Mouse (Mus musculus) stomach, embryonic 16.5 days (tissue): ENCODE measurements around the gene Sema4d. TPM values are rescaled to one million over a fixed set of nuclear protein-coding genes. Genes with fewer than 3 reads are reported as not detected.

Experiments used
- ATAC-seq: fragments of 200-750 bp; cut with Nextera tagmentation; 2 replicates; pipeline ENCODE4 v1.8.0; 2017; ENCODE audit warnings: moderate number of reproducible peaks, moderate TSS enrichment; ENCODE audit not compliant: insufficient read depth, low FRiP score
- H3K27ac ChIP-seq: fragments of 300-500 bp; sonication (generic); 2 replicates; pipeline ENCODE4 v1.5.1; 2014; ENCODE audit warnings: low read length
- H3K27me3 ChIP-seq: fragments of 300-500 bp; sonication (generic); 2 replicates; pipeline ENCODE4 v1.6.1; 2014; ENCODE audit warnings: low read length, control low read depth, mixed read lengths; ENCODE audit not compliant: control insufficient read depth, insufficient read depth
- H3K36me3 ChIP-seq: fragments of 300-500 bp; sonication (generic); 2 replicates; pipeline ENCODE4 v1.6.1; 2014; ENCODE audit warnings: low read length; ENCODE audit not compliant: control insufficient read depth, insufficient read depth
- H3K4me1 ChIP-seq: fragments of 300-500 bp; sonication (generic); 2 replicates; pipeline ENCODE4 v1.6.1; 2014; ENCODE audit warnings: low read length, control low read depth, mixed read lengths; ENCODE audit not compliant: control insufficient read depth, insufficient read depth
- H3K4me2 ChIP-seq: fragments of 300-500 bp; sonication (generic); 2 replicates; pipeline ENCODE4 v1.6.1; 2014; ENCODE audit warnings: low read depth, low read length, mixed read lengths
- H3K4me3 ChIP-seq: fragments of 300-500 bp; sonication (generic); replicated peaks from 2 replicates; pipeline ENCODE4 v1.5.1; 2014; ENCODE audit warnings: mild to moderate bottlenecking, low read length
- H3K9ac ChIP-seq: fragments of 300-500 bp; sonication (generic); 2 replicates; pipeline ENCODE4 v1.6.1; 2014; ENCODE audit warnings: low read length
- H3K9me3 ChIP-seq: fragments of 300-500 bp; sonication (generic); replicated peaks from 2 replicates; pipeline ENCODE4 v1.6.1; 2016; ENCODE audit warnings: low read length, control low read depth; ENCODE audit not compliant: control insufficient read depth
- WGBS: fragments of 180-500 bp; shearing (Covaris S2); extraction: QIAGEN DNeasy Blood & Tissue Kit; methylation state at CpG from one replicate; pipeline ENCODE4 v1.1.7; 2014; 5-methylcytosine and 5-hydroxymethylcytosine counted together
- polyA plus RNA-seq: library from polyadenylated mRNA; unstranded; fragments of >200 nt; fragmentation: Nextera tagmentation; extraction: Ambion mirVana; gene quantifications from 2 replicates; pipeline ENCODE4 v1.2.1, GENCODE M21; 2015

Sema4d gene
- polyA plus RNA-seq, 1 experiment from 2014 or later, result 11.5 TPM

GRCm38 (mm10) chr13:51743855-51744254 lies 49.7 kb downstream of the Sema4d start:
- Histone ChIP-seq H3K9ac (no peak overlapping the region), H3K36me3 (no peaks in the 10 kb centered on the region), H3K27ac (0 out of 2 replicates have a peak overlapping the region, but pooled peaks have one; percentile 37), H3K9me3 (no peaks in the 10 kb centered on the region), H3K4me2 (no peak overlapping the region), H3K4me1 (peaks cover 12% of the 10 kb centered on the region), H3K4me3 (no peak overlapping the region), H3K27me3 (no peaks in the 10 kb centered on the region)
- 71% methylated on average over 3 of the region's 3 CpGs for WGBS
- no peak for ATAC-seq

GRCm38 (mm10) chr13:51742551-51743052 lies 50.9 kb downstream of the Sema4d start:
- 73% methylated on average over 10 of the region's 10 CpGs for WGBS
- no peak overlapping the region for H3K4me3 ChIP-seq
- H3K27me3 ChIP-seq, result no peaks in the 10 kb centered on the region
- no peak overlapping the region for H3K9ac ChIP-seq
- no peak for ATAC-seq
- H3K9me3 ChIP-seq, result no peaks in the 10 kb centered on the region
- no peak overlapping the region for H3K4me2 ChIP-seq
- H3K27ac ChIP-seq, result no peak overlapping the region
- H3K36me3 ChIP-seq, result no peaks in the 10 kb centered on the region
- peaks cover 3% of the 10 kb centered on the region for H3K4me1 ChIP-seq

- H3K27me3 ChIP-seq, result no peaks in the 10 kb centered on the region
- peak overlapping the region; percentile 42; the same call in 1 of the 2 replicates for H3K27ac ChIP-seq
- H3K9me3 ChIP-seq, result no peaks in the 10 kb centered on the region
- H3K4me1 ChIP-seq, result peaks cover 13% of the 10 kb centered on the region
- 76% methylated on average over 5 of the region's 5 CpGs for WGBS
- H3K9ac ChIP-seq, result no peak overlapping the region
- H3K4me2 ChIP-seq, result no peak overlapping the region
- ATAC-seq, result no peak
- no peaks in the 10 kb centered on the region for H3K36me3 ChIP-seq
- H3K4me3 ChIP-seq, result no peak overlapping the region
Measured at GRCm38 (mm10) chr13:51740776-51741175, 52.8 kb downstream of the Sema4d start.

GRCm38 (mm10) chr13:51739713-51740112 lies 53.8 kb downstream of the Sema4d start:
- WGBS, result 79% methylated on average over 1 of the region's 1 CpGs
- ATAC-seq, result no peak
- H3K36me3 ChIP-seq, result no peaks in the 10 kb centered on the region
- no peak overlapping the region for H3K4me3 ChIP-seq
- H3K4me1 ChIP-seq, result peaks cover 13% of the 10 kb centered on the region; the same call in 1 of the 2 replicates
- no peaks in the 10 kb centered on the region for H3K9me3 ChIP-seq
- no peak overlapping the region for H3K9ac ChIP-seq
- H3K27ac ChIP-seq, result no peak overlapping the region; the same call in 1 of the 2 replicates
- H3K4me2 ChIP-seq, result no peak overlapping the region
- no peaks in the 10 kb centered on the region for H3K27me3 ChIP-seq

GRCm38 (mm10) chr13:51738531-51739117 lies 54.9 kb downstream of the Sema4d start:
- ATAC-seq, result no peak
- no peaks in the 10 kb centered on the region for H3K9me3 ChIP-seq
- H3K4me2 ChIP-seq, result no peak overlapping the region
- no peak overlapping the region for H3K9ac ChIP-seq
- no peaks in the 10 kb centered on the region for H3K27me3 ChIP-seq
- peaks cover 13% of the 10 kb centered on the region; the same call in 1 of the 2 replicates for H3K4me1 ChIP-seq
- WGBS, result 93% methylated on average over 11 of the region's 11 CpGs
- H3K4me3 ChIP-seq, result no peak overlapping the region
- H3K27ac ChIP-seq, result no peak overlapping the region
- no peaks in the 10 kb centered on the region for H3K36me3 ChIP-seq

GRCm38 (mm10) chr13:51737949-51738513 lies 55.5 kb downstream of the Sema4d start:
- Histone ChIP-seq H3K27ac (0 out of 2 replicates have a peak overlapping the region, but pooled peaks have one; percentile 75), H3K27me3 (no peaks in the 10 kb centered on the region), H3K9ac (no peak overlapping the region), H3K9me3 (no peaks in the 10 kb centered on the region), H3K4me1 (peaks cover 13% of the 10 kb centered on the region; the same call in 1 of the 2 replicates), H3K36me3 (no peaks in the 10 kb centered on the region), H3K4me3 (no peak overlapping the region), H3K4me2 (no peak overlapping the region)
- ATAC-seq, result no peak
- WGBS, result 64% methylated on average over 6 of the region's 6 CpGs

GRCm38 (mm10) chr13:51737033-51737948 lies 56.3 kb downstream of the Sema4d start:
- H3K4me1 ChIP-seq, result peaks cover 13% of the 10 kb centered on the region; the same call in 1 of the 2 replicates
- H3K36me3 ChIP-seq, result no peaks in the 10 kb centered on the region
- no peak overlapping the region for H3K4me3 ChIP-seq
- no peak for ATAC-seq
- peak overlapping the region; percentile 11; the same call in 1 of the 2 replicates for H3K9ac ChIP-seq
- H3K4me2 ChIP-seq, result no peak overlapping the region
- no peaks in the 10 kb centered on the region for H3K9me3 ChIP-seq
- WGBS, result 62% methylated on average over 20 of the region's 20 CpGs
- H3K27me3 ChIP-seq, result no peaks in the 10 kb centered on the region
- H3K27ac ChIP-seq, result peak overlapping the region; percentile 75

GRCm38 (mm10) chr13:51736007-51736911 lies 57.3 kb downstream of the Sema4d start:
- H3K27ac ChIP-seq, result peak overlapping the region; percentile 14; the same call in 1 of the 2 replicates
- peaks cover 13% of the 10 kb centered on the region; the same call in 1 of the 2 replicates for H3K4me1 ChIP-seq
- H3K27me3 ChIP-seq, result no peaks in the 10 kb centered on the region
- no peaks in the 10 kb centered on the region for H3K9me3 ChIP-seq
- WGBS, result 68% methylated on average over 13 of the region's 13 CpGs
- H3K36me3 ChIP-seq, result no peaks in the 10 kb centered on the region
- no peak overlapping the region for H3K9ac ChIP-seq
- H3K4me3 ChIP-seq, result no peak overlapping the region
- no peak overlapping the region for H3K4me2 ChIP-seq
- no peak for ATAC-seq
